Mouse (Mus musculus) liver, embryonic 14.5 days (tissue): ENCODE results near the gene Cdhr2. TPM values are rescaled to one million over a fixed set of nuclear protein-coding genes. Genes with fewer than 3 reads are reported as not detected.

ENCODE experiments used
- ATAC-seq: fragments of 200-750 bp; cut with Nextera tagmentation; 2 replicates; pipeline ENCODE4 v1.8.0; 2017; ENCODE audit warnings: moderate number of reproducible peaks, mild to moderate bottlenecking, moderate library complexity; ENCODE audit not compliant: insufficient read depth
- DNase-seq, 3 experiments: peaks; one replicate each; pipeline ENCODE4 v3.0.0-alpha.2; 2012 to 2013; ENCODE audit warnings: low read depth in 3 of 3, low spot score in 3 of 3
- H3K27ac ChIP-seq: fragments of 300-500 bp; sonication (generic); 2 replicates; pipeline ENCODE4 v1.5.1; 2014; ENCODE audit warnings: moderate library complexity, mild to moderate bottlenecking, control low read depth, inconsistent platforms
- H3K27me3 ChIP-seq: fragments of 300-500 bp; sonication (generic); 2 replicates; pipeline ENCODE4 v1.6.1; 2014; ENCODE audit warnings: mild to moderate bottlenecking, low read length, moderate library complexity; ENCODE audit not compliant: control insufficient read depth, insufficient read depth
- H3K36me3 ChIP-seq: fragments of 300-500 bp; sonication (generic); replicated peaks from 2 replicates; pipeline ENCODE4 v1.6.1; 2014; ENCODE audit warnings: low read depth; ENCODE audit not compliant: control insufficient read depth, insufficient read depth
- H3K4me1 ChIP-seq, 2 experiments: fragments of 200-500 bp in 1 of 2; fragments of 300-500 bp in 1 of 2; sonication (generic) in 1 of 2; replicated peaks; 2 replicates each; pipeline ENCODE4 v1.6.1; 2012 to 2014; ENCODE audit warnings: antibody characterized with exemption in 1 of 2, inconsistent platforms in 1 of 2, low read length in 1 of 2; ENCODE audit not compliant: control insufficient read depth in 2 of 2, insufficient read depth in 2 of 2
- H3K4me2 ChIP-seq: fragments of 300-500 bp; sonication (generic); 2 replicates; pipeline ENCODE4 v1.6.1; 2014; ENCODE audit warnings: low read depth, mild to moderate bottlenecking, control low read depth, moderate library complexity
- H3K4me3 ChIP-seq, 2 experiments: fragments of 200-500 bp in 1 of 2; fragments of 300-500 bp in 1 of 2; sonication (generic) in 1 of 2; 2 replicates each; pipeline ENCODE4 v1.5.1; 2012 to 2014; ENCODE audit warnings: low read depth in 2 of 2, low read length in 2 of 2, mild to moderate bottlenecking in 2 of 2, control low read depth in 1 of 2, inconsistent platforms in 1 of 2, moderate library complexity in 1 of 2; ENCODE audit not compliant: insufficient read depth in 1 of 2
- H3K9ac ChIP-seq: fragments of 300-500 bp; sonication (generic); replicated peaks from 2 replicates; pipeline ENCODE4 v1.6.1; 2014; ENCODE audit warnings: mild to moderate bottlenecking, control low read depth, moderate library complexity
- H3K9me3 ChIP-seq: fragments of 300-500 bp; sonication (generic); 2 replicates; pipeline ENCODE4 v1.6.1; 2016; ENCODE audit warnings: low read length, mixed read lengths; ENCODE audit not compliant: control insufficient read depth
- CTCF ChIP-seq: IDR thresholded peaks from 2 replicates; pipeline ENCODE4 v1.5.1; 2016; ENCODE audit warnings: antibody characterized with exemption, low read depth, control low read depth
- EP300 ChIP-seq: IDR thresholded peaks from 2 replicates; pipeline ENCODE4 v1.6.1; 2016; ENCODE audit warnings: antibody characterized with exemption, low read depth
- WGBS: fragments of 180-500 bp; shearing (Covaris S2); extraction: QIAGEN DNeasy Blood & Tissue Kit; methylation state at CpG from one replicate; pipeline ENCODE4 v1.1.7; 2014; ENCODE audit not compliant: insufficient replicate concordance; 5-methylcytosine and 5-hydroxymethylcytosine counted together
- polyA plus RNA-seq, 2 experiments: library from polyadenylated mRNA; depleted of rRNA in 1 of 2; stranded (reverse) in 1 of 2; unstranded in 1 of 2; fragments of >200 nt; fragmentation: Nextera tagmentation in 1 of 2; extraction: Ambion mirVana in 1 of 2; gene quantifications; 2 replicates each; pipeline versions ENCODE4 v1.2.1 to v1.2.3; 2012 to 2014

Gene Cdhr2
- polyA plus RNA-seq, 2 experiments, result 6.6 to 8.6 TPM

- Histone ChIP-seq H3K4me3 (no peak overlapping the region), H3K4me1 (0 out of 4 replicates have a peak, but pooled peaks cover 0 to 2% of the 10 kb centered on the region in 2 experiments), H3K27ac (no peak overlapping the region), H3K9me3 (no peaks in the 10 kb centered on the region), H3K36me3 (no peaks in the 10 kb centered on the region), H3K4me2 (no peak overlapping the region), H3K9ac (no peak overlapping the region), H3K27me3 (peaks cover 17% of the 10 kb centered on the region)
- WGBS, result 23% methylated on average over 9 of the region's 9 CpGs
- no peak for DNase-seq
- TF ChIP-seq EP300 (no peak), CTCF (no peak)
- no peak for ATAC-seq
Measured at GRCm38 (mm10) chr13:54755201-54755830, 54.1 kb downstream of the Cdhr2 start.

- DNase-seq, result no peak
- no peaks in the 10 kb centered on the region for H3K9me3 ChIP-seq
- H3K4me3 ChIP-seq, result no peak overlapping the region
- no peak overlapping the region for H3K9ac ChIP-seq
- no peaks in the 10 kb centered on the region for H3K36me3 ChIP-seq
- no peak overlapping the region for H3K4me2 ChIP-seq
- no peak overlapping the region for H3K27ac ChIP-seq
- 63% methylated on average over 8 of the region's 8 CpGs for WGBS
- TF ChIP-seq CTCF (no peak), EP300 (no peak)
- H3K4me1 ChIP-seq, result 0 out of 4 replicates have a peak, but pooled peaks cover 0 to 2% of the 10 kb centered on the region in 2 experiments
- peaks cover 13% of the 10 kb centered on the region for H3K27me3 ChIP-seq
- ATAC-seq, result no peak
Measured at GRCm38 (mm10) chr13:54756156-54756712, 55.0 kb downstream of the Cdhr2 start.

- no peaks in the 10 kb centered on the region for H3K9me3 ChIP-seq
- H3K27ac ChIP-seq, result no peak overlapping the region
- TF ChIP-seq EP300 (no peak), CTCF (no peak)
- H3K4me3 ChIP-seq, result no peak overlapping the region
- H3K4me2 ChIP-seq, result no peak overlapping the region
- H3K36me3 ChIP-seq, result no peaks in the 10 kb centered on the region
- 40% methylated on average over 10 of the region's 10 CpGs for WGBS
- no peak overlapping the region for H3K9ac ChIP-seq
- 0 out of 4 replicates have a peak, but pooled peaks cover 0 to 2% of the 10 kb centered on the region in 2 experiments for H3K4me1 ChIP-seq
- peaks cover 13% of the 10 kb centered on the region for H3K27me3 ChIP-seq
- DNase-seq (no peak), ATAC-seq (no peak)
Measured at GRCm38 (mm10) chr13:54757093-54757830, 56.0 kb downstream of the Cdhr2 start.

GRCm38 (mm10) chr13:54758045-54758755 is 56.9 kb downstream of the Cdhr2 start:
- peaks cover 13% of the 10 kb centered on the region for H3K27me3 ChIP-seq
- TF ChIP-seq EP300 (no peak), CTCF (peak; percentile 77)
- ATAC-seq (peak; percentile 64), DNase-seq (peak; percentile 43 to 54 (median 47))
- peak overlapping the region in 1 of 2 experiments; percentile 24; a peak in 2 of 4 replicates for H3K4me3 ChIP-seq
- no peaks in the 10 kb centered on the region for H3K36me3 ChIP-seq
- H3K4me2 ChIP-seq, result peak overlapping the region; percentile 28
- WGBS, result under 1% methylated on average over 43 of the region's 43 CpGs
- H3K9ac ChIP-seq, result no peak overlapping the region
- 0 out of 4 replicates have a peak, but pooled peaks cover 0 to 2% of the 10 kb centered on the region in 2 experiments for H3K4me1 ChIP-seq
- H3K27ac ChIP-seq, result no peak overlapping the region
- no peaks in the 10 kb centered on the region for H3K9me3 ChIP-seq
